Mouse (Mus musculus) duodenum, adult 2 months (tissue): ENCODE results near the gene Slc16a7. TPM values are rescaled to one million over a fixed set of nuclear protein-coding genes. Genes with fewer than 3 reads are reported as not detected.

ENCODE experiments used
- polyA plus RNA-seq: library from polyadenylated mRNA; depleted of rRNA; stranded (reverse); fragments of >200 nt; gene quantifications from 2 replicates; pipeline ENCODE4 v1.2.3, GENCODE M21; 2012; ENCODE audit warnings: low replicate concordance; rRNA removed

Gene Slc16a7
- 0.08 and 0.92 TPM in 2 replicates for polyA plus RNA-seq

GRCm38 (mm10) chr10:125388876-125389786, at the start of gene Slc16a7:
Slc16a7 (minus strand) TSS chr10:125389465.

